Mouse (Mus musculus) left cerebral cortex, postnatal 4 days (tissue): Measurements from ENCODE around the gene Igfbp7. TPM values are rescaled to one million over a fixed set of nuclear protein-coding genes. Genes with fewer than 3 reads are reported as not detected.
A peak's percentile ranks its signal among the peaks of the same experiment; 100 is the strongest.

ENCODE experiments used
- DNase-seq: peaks from one replicate; pipeline ENCODE4 v3.0.0-alpha.2; 2022
- intact Hi-C: fragments of 180-260 bp; cut with DNase I; formaldehyde crosslinking; loops from one replicate; pipeline ENCODE4 v1.15.1; 2025
- total RNA-seq, 2 experiments: library from RNA; stranded (reverse); gene quantifications; 2 replicates each; pipeline ENCODE4 v1.2.3; 2021

Igfbp7 gene
- total RNA-seq, 2 experiments from 2014 or later, result 35.5 to 40.3 TPM

DNA sequence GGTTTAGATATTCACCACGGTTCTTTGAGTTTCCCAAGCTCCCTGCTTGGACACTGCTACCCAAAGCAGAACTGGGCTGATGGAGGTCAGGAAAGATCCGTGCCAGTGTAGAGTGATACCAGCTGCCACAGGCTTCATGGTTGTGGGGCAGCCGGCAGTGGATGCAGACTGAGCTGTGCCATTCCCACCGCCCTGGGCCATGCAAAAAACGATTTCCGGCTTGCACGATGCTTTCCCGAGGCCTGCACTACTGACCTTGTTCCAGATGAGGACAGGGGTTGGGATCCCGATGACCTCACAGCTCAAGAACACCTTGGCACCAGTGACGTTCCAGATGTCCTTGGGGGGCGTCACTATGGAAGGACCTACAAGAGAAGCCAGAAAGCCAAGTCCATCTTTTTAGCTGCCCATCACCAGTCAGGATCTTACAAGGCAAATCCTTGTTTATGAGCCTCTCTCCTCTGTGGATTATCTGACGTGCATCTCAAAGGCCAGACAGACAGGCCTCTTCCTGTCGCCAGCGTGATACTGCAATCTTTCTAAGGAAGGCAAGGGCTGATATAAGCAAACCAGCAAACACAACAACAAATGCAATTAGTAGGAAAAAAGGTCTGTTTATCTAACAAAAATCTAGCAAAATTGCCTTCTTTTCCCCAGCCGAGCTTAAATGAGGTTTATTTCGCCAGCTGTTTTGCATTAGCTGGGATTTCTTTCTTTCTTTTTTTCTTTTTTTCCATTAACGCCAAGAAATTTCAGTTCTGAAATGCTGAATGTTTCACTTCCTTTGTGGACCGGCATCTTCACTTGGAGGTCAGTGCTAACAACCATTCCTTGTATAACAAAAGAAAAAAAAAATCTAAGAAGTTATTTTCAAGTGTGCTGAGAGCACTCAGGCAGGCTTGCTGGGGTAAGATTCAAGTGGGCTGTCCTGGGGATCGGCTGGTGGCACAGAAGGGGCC lies 52.3 kb downstream of the Igfbp7 start:
- no peak for DNase-seq
- intact Hi-C loops, result no loop called here

DNA sequence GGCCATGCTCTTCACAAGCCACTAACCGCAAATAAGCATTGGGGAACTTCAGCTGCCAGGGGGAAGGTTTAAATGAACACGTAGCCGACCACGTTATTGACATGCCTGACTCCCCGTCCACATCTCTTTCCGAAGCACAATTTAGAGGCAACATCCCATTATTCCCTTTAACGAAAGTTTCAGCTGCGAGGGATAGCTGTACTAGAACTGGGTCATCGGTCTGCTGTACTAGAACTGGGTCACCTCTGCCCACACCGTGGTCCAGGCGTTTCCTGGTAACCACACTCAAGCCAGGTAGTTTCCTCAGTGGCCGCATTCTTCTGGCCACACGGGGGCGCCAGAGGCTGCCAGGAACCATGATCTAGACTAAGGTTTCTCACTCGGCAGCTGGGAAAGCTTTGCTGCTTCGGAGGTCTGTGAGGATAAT lies 53.5 kb downstream of the Igfbp7 start:
- peak; percentile 83 for DNase-seq
- intact Hi-C loops, result no loop called here

DNA sequence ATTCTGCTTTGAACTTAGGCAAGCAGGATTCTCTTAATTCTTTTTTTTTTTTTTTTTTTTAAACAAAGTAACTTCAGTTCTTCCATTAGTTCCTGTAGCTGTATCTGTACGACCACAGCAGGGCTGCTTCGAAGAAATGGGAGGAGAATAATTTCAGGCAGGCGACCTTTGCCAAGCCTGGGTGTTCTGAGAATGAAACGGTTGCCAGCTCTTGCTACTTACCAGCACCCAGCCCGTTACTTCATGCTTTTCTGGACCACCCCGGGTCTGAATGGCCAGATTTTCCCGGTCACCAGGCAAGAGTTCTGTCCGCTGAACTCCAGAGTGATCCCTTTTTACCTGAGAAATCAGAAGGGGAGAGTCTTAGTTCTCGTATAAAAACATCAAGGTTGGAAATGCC lies 56.1 kb downstream of the Igfbp7 start:
- intact Hi-C loops, result no loop called here
- no peak for DNase-seq

DNA sequence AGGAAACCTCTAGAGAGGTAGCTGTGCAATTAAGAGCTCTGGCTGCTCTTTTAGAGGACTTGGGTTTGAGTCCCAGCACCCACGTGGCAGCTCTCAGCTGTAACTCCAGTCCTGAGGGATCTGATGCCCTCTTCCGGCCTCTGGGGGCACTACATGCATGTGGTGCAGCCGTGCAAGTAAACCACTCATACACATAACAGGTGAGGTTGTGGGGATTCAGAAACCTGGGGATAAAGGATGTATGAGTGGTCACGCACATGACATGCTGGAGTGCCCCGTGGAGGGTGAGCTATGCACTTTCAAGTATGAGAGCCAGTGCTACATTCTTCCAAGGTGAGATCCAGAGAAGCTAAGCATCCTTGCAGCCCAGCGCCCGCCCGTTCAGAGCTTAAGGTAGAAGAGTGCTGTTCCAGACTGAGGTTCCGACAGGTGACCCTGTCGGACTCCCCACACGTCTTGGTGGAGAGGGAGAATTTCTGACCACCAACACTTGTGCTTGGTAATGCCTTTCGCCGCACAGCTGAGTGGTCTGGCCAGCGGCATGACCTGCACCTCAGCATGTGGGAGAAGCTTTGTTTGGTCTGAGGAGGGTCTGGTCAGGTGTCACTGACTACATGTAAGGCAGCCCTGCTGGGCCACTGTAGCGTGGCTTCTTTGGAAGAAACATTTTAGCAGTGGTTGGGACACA lies 57.7 kb downstream of the Igfbp7 start:
- intact Hi-C loops, result no loop called here
- no peak for DNase-seq

DNA sequence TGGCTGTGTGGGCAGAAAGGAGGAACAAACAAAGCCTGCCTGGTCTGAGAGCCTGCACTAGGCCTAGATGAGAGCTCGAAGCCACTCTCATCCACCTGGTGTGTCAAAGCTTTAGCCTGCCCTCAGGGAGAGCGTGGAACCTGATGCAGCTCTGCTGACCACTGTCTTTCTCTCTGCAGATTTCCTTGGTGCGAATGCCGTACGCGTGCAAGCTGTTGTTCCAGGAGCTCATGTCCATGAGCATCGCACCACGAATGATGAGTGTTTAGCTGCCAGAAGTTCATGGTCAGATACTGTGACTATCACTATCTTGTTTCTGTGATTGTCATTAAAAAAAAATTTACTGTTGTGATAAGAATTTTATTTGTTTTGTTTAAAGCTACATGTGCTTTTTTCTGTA lies 58.9 kb downstream of the Igfbp7 start:
- no peak for DNase-seq
- intact Hi-C loops, result no loop called here

DNA sequence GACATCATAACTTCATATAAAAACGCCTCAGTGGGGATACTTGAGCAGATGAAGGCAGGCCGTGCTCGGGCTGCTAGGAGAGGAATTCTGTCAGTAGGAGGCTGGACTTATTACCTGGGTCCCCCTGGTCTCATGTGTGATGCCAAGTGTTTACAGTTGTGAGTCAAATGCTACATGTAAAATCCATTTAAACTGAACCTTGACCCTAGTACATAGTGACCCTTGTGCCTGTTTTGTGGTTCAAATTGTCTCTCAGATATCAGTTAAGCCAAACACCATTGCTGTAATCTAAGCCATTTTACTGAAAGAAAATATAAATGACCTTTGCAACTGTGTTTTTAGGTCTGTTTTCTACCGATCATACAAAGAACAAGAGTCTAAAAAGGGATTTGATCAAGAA lies 67.8 kb downstream of the Igfbp7 start:
- intact Hi-C loops, result no loop called here
- DNase-seq, result no peak

DNA sequence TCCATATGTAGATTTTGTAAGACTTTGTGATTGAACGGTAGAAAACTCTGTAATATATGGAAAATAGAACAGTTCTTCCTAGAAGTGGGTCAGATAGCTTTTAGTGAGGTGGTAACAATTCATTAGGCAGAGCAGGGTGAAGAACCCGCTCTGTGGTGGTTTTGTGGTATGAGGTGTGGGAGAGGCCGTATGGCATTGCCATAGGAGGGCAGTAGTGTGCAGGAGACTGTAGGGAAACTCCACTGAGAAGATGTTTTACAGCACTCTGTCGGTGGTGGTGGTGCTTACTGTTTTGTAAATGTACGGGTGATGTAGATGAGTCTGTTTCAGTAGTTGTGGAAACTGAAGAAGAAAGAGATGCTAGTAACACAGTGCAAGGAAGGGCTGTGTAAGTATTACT lies 77.7 kb downstream of the Igfbp7 start:
- intact Hi-C loops, result loop anchor here (10.0 kb wide), 1 partner anchor 335 kb away; no protein-coding TSS in a partner anchor
- no peak for DNase-seq

DNA sequence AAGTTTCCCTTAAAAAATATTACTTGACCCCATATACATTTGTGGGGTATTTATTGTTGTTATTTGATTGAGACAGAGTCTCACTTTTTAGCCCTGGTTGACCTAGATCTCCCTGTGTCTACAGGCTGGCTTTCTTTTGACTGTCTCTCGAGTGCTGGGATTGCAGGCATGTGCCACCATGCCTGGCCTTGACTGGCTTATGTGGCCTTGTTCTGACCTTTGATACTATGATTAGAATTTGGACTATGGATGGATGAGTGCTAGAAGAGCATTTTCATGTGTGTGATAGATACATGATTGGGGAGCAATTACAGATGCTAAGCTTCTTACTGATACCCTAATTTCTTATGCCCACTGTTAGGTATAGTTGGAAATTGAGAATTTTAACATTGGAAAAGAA lies 82.9 kb downstream of the Igfbp7 start:
- no peak for DNase-seq
- intact Hi-C loops, result no loop called here

DNA sequence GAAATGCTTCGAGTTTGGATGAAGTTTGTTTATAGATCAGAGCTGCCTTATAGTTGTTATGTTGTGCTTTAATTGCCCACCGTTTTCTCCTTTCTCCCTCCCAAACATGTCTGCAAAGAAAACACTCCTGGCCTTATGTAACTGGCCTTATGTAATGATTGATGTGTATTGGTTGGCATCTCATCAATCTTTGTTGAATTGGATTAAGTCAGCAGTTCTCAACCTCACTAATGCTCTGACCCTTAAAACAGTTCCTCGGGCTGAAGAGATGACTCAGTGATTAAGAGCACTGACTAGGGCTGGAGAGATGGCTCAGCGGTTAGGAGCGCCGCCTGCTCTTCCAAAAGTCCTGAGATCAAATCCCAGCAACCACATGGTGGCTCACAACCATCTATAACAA lies 92.9 kb downstream of the Igfbp7 start:
- intact Hi-C loops, result no loop called here
- DNase-seq, result no peak

DNA sequence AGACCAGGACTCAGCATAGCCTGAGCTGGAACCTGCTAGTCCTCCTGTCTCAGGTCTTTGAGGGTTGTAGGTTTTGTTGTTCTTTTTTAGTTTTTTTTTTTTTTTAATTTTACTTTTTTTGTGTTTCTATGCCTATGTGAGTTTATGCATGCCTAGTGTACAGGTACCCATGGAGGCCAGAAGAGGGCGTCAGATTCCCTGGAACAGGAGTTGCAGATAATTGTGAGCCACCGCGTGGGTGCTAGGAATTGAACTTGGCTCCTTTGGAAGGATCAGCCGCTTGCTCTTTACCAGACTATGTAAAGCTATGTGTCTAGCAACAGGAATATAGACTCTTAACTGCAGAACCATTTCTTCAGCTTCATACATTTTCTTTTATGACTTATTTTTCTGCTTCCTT lies 93.6 kb downstream of the Igfbp7 start:
- intact Hi-C loops, result no loop called here
- DNase-seq, result no peak

DNA sequence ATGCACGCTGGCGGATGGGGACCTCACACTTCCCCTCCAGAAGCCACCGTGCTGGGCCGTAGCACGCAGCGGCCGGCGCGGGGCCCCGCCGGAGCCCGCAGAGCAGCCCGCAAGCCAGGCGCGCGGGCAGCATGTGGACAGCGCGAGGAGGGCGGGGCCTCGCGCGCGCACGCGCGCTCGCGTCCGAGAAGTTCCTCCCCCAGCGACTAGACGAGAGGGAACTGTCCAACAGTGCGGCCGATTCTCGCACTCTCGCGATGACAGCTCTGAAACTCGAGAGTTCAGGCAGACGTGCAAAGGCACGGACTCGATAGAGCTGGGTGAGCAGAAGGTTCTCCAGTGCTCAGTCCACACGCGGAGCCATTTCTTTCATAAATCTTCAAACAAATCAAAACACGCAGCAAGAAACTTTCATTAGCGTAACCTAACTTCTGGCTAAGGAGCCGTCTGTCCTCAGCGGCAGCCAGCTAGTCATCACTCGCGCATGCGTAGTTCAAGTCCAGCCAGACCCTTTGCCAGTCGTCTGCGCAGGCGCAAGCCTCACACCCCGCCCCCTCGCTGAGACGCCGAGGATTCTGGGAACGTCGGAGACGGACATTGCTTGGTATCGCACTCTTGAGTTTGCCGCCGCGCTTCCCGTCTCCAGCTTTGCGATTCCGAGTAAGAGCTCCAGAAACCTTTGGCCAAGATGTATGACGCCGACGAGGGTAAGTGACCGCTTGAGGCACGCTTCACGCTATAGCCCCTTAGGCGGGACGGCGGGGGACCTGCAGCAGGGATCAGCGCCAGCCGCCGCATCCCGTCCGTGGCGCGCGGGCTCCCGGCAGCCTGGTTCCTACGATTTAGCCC lies 97.7 kb downstream of the Igfbp7 start, which contains the start of the genes Noa1 and Polr2b:
Noa1 (minus strand) TSS at position 161 of the 849 bp plus-strand sequence.
Polr2b (plus strand) TSS at position 224 of the 849 bp plus-strand sequence.
- intact Hi-C loops, result no loop called here
- DNase-seq, result peak; percentile 99

DNA sequence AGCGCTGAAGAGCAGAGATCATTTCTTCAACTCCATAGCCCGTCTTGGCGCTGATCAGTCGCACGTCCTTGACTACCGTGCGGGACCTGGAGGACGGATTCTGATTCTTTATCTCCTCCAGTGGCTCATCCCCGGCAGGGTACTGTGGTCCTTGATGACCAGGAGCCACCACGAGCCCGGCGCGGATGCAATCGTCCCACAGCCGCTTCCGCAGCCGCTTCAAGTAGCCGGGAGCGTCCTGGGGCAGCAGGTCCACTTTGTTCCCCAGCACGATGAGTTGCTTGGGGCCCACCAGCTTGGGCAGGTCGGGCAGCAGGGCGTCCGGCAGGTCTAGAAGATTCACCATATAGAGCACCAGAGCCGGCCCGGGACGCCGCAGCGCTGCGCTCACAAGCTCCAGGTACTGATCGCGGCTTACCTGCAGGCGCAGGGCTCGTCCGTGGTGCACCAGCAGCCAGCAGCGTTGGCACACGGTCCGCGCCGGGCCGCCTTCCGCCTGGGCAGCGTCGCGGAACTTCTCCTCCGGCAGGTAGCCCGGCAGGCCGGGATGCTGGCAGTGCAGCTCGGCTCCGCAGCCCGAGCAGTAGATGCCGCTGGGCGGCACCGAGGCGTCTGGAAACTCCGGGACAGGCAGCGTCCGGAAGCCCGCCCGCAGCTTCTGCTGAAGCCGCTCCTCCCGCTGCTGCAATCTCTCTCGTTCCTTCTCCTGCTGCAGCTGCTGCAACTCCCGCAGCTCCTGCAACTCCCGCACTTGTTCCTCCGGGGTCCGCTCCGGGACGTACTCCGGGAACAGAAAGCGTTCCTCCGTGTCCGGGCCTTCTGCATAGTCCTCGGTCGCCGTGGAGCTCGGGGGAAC lies 98.6 kb downstream of the Igfbp7 start:
- intact Hi-C loops, result no loop called here
- peak; percentile 31 for DNase-seq

DNA sequence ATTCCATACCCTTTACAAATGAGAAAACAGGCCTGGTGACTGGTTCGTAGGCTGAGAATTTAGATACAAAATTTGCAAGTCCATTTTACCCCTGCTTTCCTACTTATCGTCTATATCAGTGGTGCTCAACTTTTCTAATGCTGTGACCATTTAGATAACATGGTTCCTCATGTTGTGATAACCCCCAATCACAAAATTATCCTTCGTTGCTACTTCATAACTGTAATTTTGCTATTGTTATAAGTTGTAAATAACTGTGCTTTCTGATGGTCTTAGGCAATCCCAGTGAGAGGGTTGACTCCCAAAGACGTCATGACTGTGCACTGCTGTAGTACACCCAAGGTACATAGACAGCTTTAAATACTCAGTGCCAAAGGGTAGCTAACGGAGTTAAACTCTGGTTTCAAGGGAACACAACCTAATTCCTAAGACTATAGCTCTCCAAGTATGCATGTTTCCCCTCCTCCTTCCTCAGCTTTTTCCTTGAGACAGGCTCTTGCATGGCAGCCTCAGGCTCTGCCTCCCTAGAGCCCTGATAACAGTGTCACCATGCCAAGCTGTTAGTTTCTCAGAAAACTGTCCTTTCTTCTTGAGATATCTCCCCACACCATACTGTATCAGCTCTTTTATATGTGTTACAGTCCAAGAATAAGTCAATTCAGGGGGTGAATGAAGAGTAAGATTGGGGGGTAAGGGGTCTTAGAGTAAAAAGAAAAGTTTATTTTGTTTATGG lies 99.9 kb downstream of the Igfbp7 start:
- no peak for DNase-seq
- intact Hi-C loops, result no loop called here

DNA sequence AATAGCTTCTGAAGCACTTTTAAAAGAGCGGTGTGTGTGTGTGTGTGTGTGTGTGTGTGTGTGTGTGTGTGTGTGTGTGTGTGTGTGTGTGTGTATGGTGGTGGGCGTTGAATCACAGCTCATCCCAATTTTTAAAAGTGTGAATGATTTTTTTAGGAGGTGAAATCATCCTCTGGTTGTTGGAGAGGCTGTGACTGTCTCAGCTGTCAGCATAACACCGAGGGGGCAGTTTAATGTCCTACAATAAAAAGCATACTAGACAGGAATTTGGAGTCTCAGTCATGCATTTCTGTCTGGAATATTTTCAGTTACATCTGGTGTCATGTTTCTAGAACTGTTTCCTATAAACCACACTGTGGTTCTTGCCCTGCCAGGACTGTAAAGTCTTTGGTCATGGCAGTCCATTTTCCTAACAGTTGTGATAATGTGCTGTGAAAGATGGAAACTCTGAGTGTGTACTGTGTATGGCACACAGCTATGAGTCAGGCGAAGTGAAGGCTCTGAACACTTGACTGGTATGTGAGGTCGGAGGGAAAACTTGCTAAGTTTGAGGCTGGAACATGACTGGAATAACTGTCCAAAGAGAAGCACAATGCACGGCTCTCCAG lies 106.4 kb downstream of the Igfbp7 start:
- intact Hi-C loops, result no loop called here
- DNase-seq, result no peak

DNA sequence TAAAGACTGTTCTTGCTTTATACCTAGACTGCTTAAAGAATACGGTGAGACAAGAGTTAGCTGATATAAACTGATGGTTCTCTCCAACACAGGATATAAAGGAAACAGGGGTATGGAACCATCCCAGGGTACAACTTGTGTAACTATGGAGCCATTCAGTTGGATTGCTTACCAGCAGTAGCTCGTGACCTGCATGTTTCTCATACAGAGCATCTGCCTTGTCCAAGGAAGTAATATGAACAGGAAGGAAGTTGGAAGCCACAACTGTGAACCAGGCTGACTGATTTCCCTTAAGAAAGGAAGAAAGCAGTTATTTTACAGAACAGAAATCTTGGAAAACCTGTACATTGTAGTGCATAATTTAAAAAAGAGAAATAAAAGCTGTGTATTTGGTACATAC lies 108.4 kb downstream of the Igfbp7 start:
- intact Hi-C loops, result no loop called here

More for the DNA sequence above, 108.4 kb downstream of the Igfbp7 start:
- DNase-seq, result no peak
